Comparison of ENCODE assay signal across 8 mouse cellular contexts in genomic region chr15:98533881-98534627, GRCm38 (mm10). TPM values are rescaled to one million over a fixed set of nuclear protein-coding genes. Genes with fewer than 3 reads are reported as not detected.
A peak's percentile ranks its signal among the peaks of the same experiment; 100 is the strongest.
DNase-seq lines count a peak whose midpoint lies in the region; ATAC-seq lines count a peak whose summit lies in the region.

TSS of gene Kansl2 (minus strand) at chr15:98534264.

- peak; percentile 98 to 99 for DNase-seq in adrenal gland, adult (ENCODE audit: inconsistent age in 2 of 2, low spot score in 1 of 2)
- peak; percentile 99 for DNase-seq in embryo, embryonic 10.5 days (ENCODE audit: low spot score)
- peak; percentile 96 for DNase-seq in gastrocnemius, postnatal 14 days
- peak; percentile 98 to 99 for DNase-seq in left cerebral cortex, postnatal 10 days (ENCODE audit: extremely low spot score in 1 of 2, low spot score in 2 of 2)
- DNase-seq in right cerebral cortex, postnatal 25 days = peak; percentile 99
- peak; percentile 96 to 97 for DNase-seq in urinary bladder, postnatal 4 days (ENCODE audit: low spot score in 2 of 2)

- ATAC-seq in inflammation-experienced regulatory T-cells, adult 6 months = peak; percentile 99
- peak; percentile 98 for ATAC-seq in megakaryocyte-erythroid progenitor cell, adult 5-6 weeks (replicated peaks; ENCODE audit: low FRiP score, low TSS enrichment, poor library complexity, severe bottlenecking)

- intact Hi-C loops in gastrocnemius, postnatal 14 days (cut with DNase I; ENCODE audit: low total_unique reads) = no loop called here
- intact Hi-C loops in left cerebral cortex, postnatal 10 days (cut with DNase I) = no loop called here

RNA-seq across cellular contexts. Expression of gene Kansl2, which starts in this region (rescaled TPM):
- total RNA-seq in gastrocnemius, postnatal 14 days (2021) = 10 to 100 TPM; 52.5 to 56.9 TPM
- polyA plus RNA-seq in inflammation-experienced regulatory T-cells, adult 6 months (2017; shearing (Covaris generic)) = 10 to 100 TPM; 29.4 to 33.1 (median 32.4) TPM
- 10 to 100 TPM; 62.2 to 64.0 TPM for total RNA-seq in left cerebral cortex, postnatal 10 days (2021)
- total RNA-seq in megakaryocyte-erythroid progenitor cell, adult 5-6 weeks (2014; fragmentation: Nextera tagmentation) = 68.9 and 73.0 TPM in 2 replicates
- total RNA-seq in megakaryocyte-erythroid progenitor cell, adult 5-6 weeks (2017) = 54.4 and 57.7 TPM in 2 replicates

Comparison
In these comparisons a context has a peak if more than half of its experiments do, and no peak if none do; other contexts are left out.
1. Peak in every context shown above with its lines: DNase-seq and ATAC-seq.